Mouse (Mus musculus) forebrain, embryonic 14.5 days (tissue): ENCODE results near the gene Fgfr2. TPM values are rescaled to one million over a fixed set of nuclear protein-coding genes. Genes with fewer than 3 reads are reported as not detected.
"Not testable (repeated sequence)": the region's sequence is repeated elsewhere in the genome, so short reads cannot be mapped to it uniquely, and the experiment has no call there.

ENCODE experiments used
- ATAC-seq: fragments of 200-750 bp; cut with Nextera tagmentation; 2 replicates; pipeline ENCODE4 v1.8.0; 2017; ENCODE audit warnings: mild to moderate bottlenecking, moderate library complexity
- DNase-seq: peaks from one replicate; pipeline ENCODE4 v3.0.0-alpha.2; 2015; ENCODE audit warnings: low spot score
- H3K27ac ChIP-seq: fragments of 300-500 bp; sonication (generic); 2 replicates; pipeline ENCODE4 v1.5.1; 2014; ENCODE audit warnings: low read depth, mild to moderate bottlenecking, control low read depth, low read length, moderate library complexity
- H3K27me3 ChIP-seq: fragments of 300-500 bp; sonication (generic); replicated peaks from 2 replicates; pipeline ENCODE4 v1.6.1; 2014; ENCODE audit warnings: low read length, control low read depth, mixed read lengths; ENCODE audit not compliant: control insufficient read depth, insufficient read depth
- H3K36me3 ChIP-seq: fragments of 300-500 bp; sonication (generic); 2 replicates; pipeline ENCODE4 v1.6.1; 2014; ENCODE audit warnings: low read length, control low read depth; ENCODE audit not compliant: control insufficient read depth, insufficient read depth
- H3K4me1 ChIP-seq: fragments of 300-500 bp; sonication (generic); 2 replicates; pipeline ENCODE4 v1.6.1; 2014; ENCODE audit warnings: antibody characterized with exemption, low read length, control low read depth; ENCODE audit not compliant: control insufficient read depth, insufficient read depth
- H3K4me2 ChIP-seq: fragments of 300-500 bp; sonication (generic); 2 replicates; pipeline ENCODE4 v1.6.1; 2014; ENCODE audit warnings: mild to moderate bottlenecking, control low read depth, low read length
- H3K4me3 ChIP-seq: fragments of 300-500 bp; sonication (generic); 2 replicates; pipeline ENCODE4 v1.5.1; 2014; ENCODE audit warnings: low read depth, low read length, control low read depth
- H3K9ac ChIP-seq: fragments of 300-500 bp; sonication (generic); 2 replicates; pipeline ENCODE4 v1.6.1; 2014; ENCODE audit warnings: mild to moderate bottlenecking, low read length, control low read depth, moderate library complexity
- H3K9me3 ChIP-seq: fragments of 300-500 bp; sonication (generic); replicated peaks from 2 replicates; pipeline ENCODE4 v1.6.1; 2016; ENCODE audit warnings: low read length, control low read depth, mixed read lengths; ENCODE audit not compliant: control insufficient read depth
- WGBS: fragments of 180-500 bp; shearing (Covaris S2); extraction: QIAGEN DNeasy Blood & Tissue Kit; methylation state at CpG from one replicate; pipeline ENCODE4 v1.1.7; 2014; 5-methylcytosine and 5-hydroxymethylcytosine counted together
- polyA plus RNA-seq: library from polyadenylated mRNA; unstranded; fragments of >200 nt; fragmentation: Nextera tagmentation; extraction: Ambion mirVana; gene quantifications from 2 replicates; pipeline ENCODE4 v1.2.1, GENCODE M21; 2014

The Fgfr2 gene
- polyA plus RNA-seq, 1 experiment from 2014 or later: 35.9 TPM

GRCm38 (mm10) chr7:130432141-130432540 lies 2691.0 kb downstream of the Fgfr2 start:
- no peaks in the 10 kb centered on the region for H3K27me3 ChIP-seq
- WGBS: 94% methylated on average over 2 of the region's 2 CpGs
- H3K9ac ChIP-seq: no peak overlapping the region
- no peak overlapping the region for H3K4me2 ChIP-seq
- no peak overlapping the region for H3K27ac ChIP-seq
- no peaks in the 10 kb centered on the region for H3K36me3 ChIP-seq
- no peaks in the 10 kb centered on the region for H3K4me1 ChIP-seq
- ATAC-seq (no peak), DNase-seq (no peak)
- H3K9me3 ChIP-seq: no peaks in the 10 kb centered on the region
- H3K4me3 ChIP-seq: no peak overlapping the region

DNA sequence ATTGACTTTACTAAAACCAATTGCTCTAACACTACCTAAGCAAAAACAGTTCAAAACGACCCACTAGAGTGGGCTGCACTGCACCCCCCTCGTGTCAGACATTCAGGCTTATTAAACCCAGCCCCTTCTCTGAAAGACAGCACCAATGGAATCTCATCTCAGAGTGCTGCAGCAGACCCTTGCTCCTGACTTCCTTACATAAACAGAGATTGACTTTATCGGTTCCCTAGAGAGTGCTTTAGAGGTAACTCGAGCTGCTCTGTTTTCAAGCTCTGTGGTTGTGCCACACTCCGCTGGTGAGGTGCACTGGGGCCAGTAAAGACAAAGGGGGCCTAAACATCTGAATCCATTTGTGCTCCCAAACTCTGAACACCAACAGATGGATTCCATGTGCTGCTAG lies 2696.6 kb downstream of the Fgfr2 start:
- WGBS: 12% methylated on average over 5 of the region's 5 CpGs
- Histone ChIP-seq H3K36me3 (no peaks in the 10 kb centered on the region), H3K9ac (no peak overlapping the region), H3K27ac (no peak overlapping the region), H3K9me3 (no peaks in the 10 kb centered on the region), H3K27me3 (no peaks in the 10 kb centered on the region), H3K4me2 (no peak overlapping the region), H3K4me1 (no peaks in the 10 kb centered on the region), H3K4me3 (no peak overlapping the region)
- DNase-seq (no peak), ATAC-seq (no peak)

DNA sequence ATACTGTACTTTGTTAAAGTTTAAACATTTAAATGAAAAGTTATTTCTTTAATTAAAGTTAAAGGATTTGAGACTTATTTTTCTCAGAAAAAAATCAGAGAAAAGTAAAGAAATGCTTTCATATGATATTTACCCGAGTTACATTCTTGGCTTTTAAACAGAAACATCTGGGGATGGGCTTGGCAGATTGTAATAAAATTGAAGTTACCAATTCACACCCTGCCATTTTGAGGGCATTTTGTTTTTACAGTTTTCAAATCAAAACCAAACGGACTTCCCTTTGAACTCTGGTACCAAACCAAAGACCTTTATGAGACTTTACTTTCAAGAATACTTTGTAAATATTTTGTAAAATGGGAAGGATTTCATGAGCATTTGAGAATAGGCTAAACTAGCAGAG lies 2697.2 kb downstream of the Fgfr2 start:
- 77% methylated on average over 2 of the region's 2 CpGs for WGBS
- no peaks in the 10 kb centered on the region for H3K27me3 ChIP-seq
- H3K9ac ChIP-seq: no peak overlapping the region
- H3K4me2 ChIP-seq: no peak overlapping the region
- H3K36me3 ChIP-seq: no peaks in the 10 kb centered on the region
- no peaks in the 10 kb centered on the region for H3K9me3 ChIP-seq
- H3K4me1 ChIP-seq: no peaks in the 10 kb centered on the region
- no peak overlapping the region for H3K4me3 ChIP-seq
- DNase-seq: no peak
- no peak for ATAC-seq
- no peak overlapping the region for H3K27ac ChIP-seq

- 0 out of 2 replicates have a peak, but pooled peaks cover 4% of the 10 kb centered on the region for H3K36me3 ChIP-seq
- no peaks in the 10 kb centered on the region for H3K4me1 ChIP-seq
- H3K27ac ChIP-seq: no peak overlapping the region
- H3K4me2 ChIP-seq: no peak overlapping the region
- DNase-seq: no peak
- H3K27me3 ChIP-seq: no peaks in the 10 kb centered on the region
- whole genome bisulfite sequencing: 86% methylated on average over 1 of the region's 1 CpGs
- H3K9ac ChIP-seq: no peak overlapping the region
- no peak for ATAC-seq
- H3K4me3 ChIP-seq: no peak overlapping the region
- no peaks in the 10 kb centered on the region for H3K9me3 ChIP-seq
These were observed 2703.2 kb downstream of the Fgfr2 start for GRCm38 (mm10) chr7:130419961-130420360.

DNA sequence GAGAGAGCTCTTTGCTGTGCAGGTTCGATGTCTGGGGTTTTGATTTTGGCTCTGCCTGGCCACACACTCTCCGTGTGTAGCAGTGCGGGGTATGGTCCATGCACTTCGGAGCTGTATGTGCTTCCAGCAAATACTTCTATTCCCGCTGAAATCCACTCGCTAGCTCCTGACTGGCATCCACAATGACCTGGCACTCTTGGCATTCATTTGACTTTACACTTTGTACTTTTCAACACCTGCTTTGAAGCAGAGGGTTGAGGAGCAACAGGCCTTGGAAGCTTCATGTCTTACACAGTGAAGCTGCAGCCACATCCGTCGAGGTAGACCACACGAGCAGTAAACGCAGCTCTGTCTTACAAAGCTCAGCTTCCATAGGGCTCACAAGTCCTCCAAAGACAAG lies 2715.5 kb downstream of the Fgfr2 start:
- DNase-seq (no peak), ATAC-seq (no peak)
- Histone ChIP-seq H3K27ac (no peak overlapping the region), H3K9me3 (no peaks in the 10 kb centered on the region), H3K4me2 (no peak overlapping the region), H3K27me3 (no peaks in the 10 kb centered on the region), H3K4me3 (no peak overlapping the region), H3K4me1 (no peaks in the 10 kb centered on the region), H3K9ac (no peak overlapping the region), H3K36me3 (no peaks in the 10 kb centered on the region)
- WGBS: 86% methylated on average over 10 of the region's 10 CpGs

- WGBS: 53% methylated on average over 2 of the region's 2 CpGs
- Histone ChIP-seq H3K4me3 (no peak overlapping the region), H3K9me3 (no peaks in the 10 kb centered on the region), H3K4me2 (no peak overlapping the region), H3K36me3 (no peaks in the 10 kb centered on the region), H3K9ac (no peak overlapping the region), H3K27ac (no peak overlapping the region), H3K4me1 (no peaks in the 10 kb centered on the region), H3K27me3 (no peaks in the 10 kb centered on the region)
- DNase-seq (peak; percentile 59), ATAC-seq (no peak)
These were observed 2719.8 kb downstream of the Fgfr2 start for GRCm38 (mm10) chr7:130403346-130403745.

DNA sequence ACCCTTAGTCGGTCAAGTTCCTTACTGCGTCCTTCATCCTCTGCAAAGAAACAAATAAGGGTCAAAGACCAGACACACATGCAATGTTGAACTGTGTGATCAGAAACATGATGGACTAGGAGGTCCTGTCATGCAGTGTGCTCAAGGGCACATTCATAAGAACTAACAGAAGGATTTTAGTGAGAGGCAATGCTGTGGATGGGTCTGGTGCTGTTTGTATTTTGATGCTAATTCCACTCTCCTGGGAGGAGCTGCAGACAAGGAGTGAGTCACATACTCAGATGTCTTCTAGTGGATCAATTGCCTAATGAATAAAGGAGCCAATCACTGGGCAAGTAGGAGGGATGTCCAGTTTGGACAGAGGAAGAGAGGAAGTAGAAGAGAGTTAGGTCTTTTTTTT lies 2728.5 kb downstream of the Fgfr2 start:
- H3K4me2 ChIP-seq: no peak overlapping the region
- 90% methylated on average over 2 of the region's 2 CpGs for WGBS
- DNase-seq (no peak), ATAC-seq (no peak)
- H3K9me3 ChIP-seq: no peaks in the 10 kb centered on the region
- H3K27me3 ChIP-seq: no peaks in the 10 kb centered on the region
- no peak overlapping the region for H3K27ac ChIP-seq
- 0 out of 2 replicates have a peak, but pooled peaks cover 2% of the 10 kb centered on the region for H3K36me3 ChIP-seq
- H3K4me3 ChIP-seq: no peak overlapping the region
- no peaks in the 10 kb centered on the region for H3K4me1 ChIP-seq
- H3K9ac ChIP-seq: no peak overlapping the region

DNA sequence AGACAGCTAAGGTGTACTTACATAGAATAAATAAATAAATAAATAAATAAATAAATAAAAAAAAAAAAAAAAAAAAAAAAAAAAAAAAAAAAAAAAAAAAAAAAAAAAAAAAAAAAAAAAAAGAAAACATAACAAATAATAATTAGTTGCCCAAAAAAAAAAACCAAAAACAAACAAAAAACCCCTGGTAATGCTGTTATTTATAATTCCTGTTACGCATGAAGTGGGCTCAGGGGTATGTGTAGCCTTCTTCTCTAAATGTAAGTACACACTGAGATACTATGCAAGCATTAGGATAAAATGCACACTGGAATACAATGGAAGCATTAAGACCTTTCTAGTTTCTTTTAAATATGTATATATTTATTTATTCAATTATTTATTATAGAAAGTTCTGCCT lies 2733.1 kb downstream of the Fgfr2 start:
- not testable (repeated sequence) for H3K36me3 ChIP-seq, H3K9ac ChIP-seq, H3K27ac ChIP-seq, H3K4me1 ChIP-seq, H3K27me3 ChIP-seq, ATAC-seq, DNase-seq, H3K9me3 ChIP-seq, H3K4me3 ChIP-seq, H3K4me2 ChIP-seq
- 95% methylated on average over 1 of the region's 1 CpGs for WGBS

GRCm38 (mm10) chr7:130386308-130386707 lies 2736.8 kb downstream of the Fgfr2 start:
- peak; percentile 20 for DNase-seq
- peaks cover 16% of the 10 kb centered on the region for H3K4me1 ChIP-seq
- 0 out of 2 replicates have a peak, but pooled peaks cover 2% of the 10 kb centered on the region for H3K36me3 ChIP-seq
- no peak for ATAC-seq
- no peak overlapping the region for H3K4me3 ChIP-seq
- WGBS: 17% methylated on average over 3 of the region's 3 CpGs
- no peak overlapping the region for H3K27ac ChIP-seq
- no peak overlapping the region for H3K9ac ChIP-seq
- no peaks in the 10 kb centered on the region for H3K27me3 ChIP-seq
- no peaks in the 10 kb centered on the region for H3K9me3 ChIP-seq
- no peak overlapping the region for H3K4me2 ChIP-seq
